Mouse (Mus musculus) myocyte (in vitro differentiated cells): ENCODE measurements around the gene Sycp3.

Source experiments
- CEBPB ChIP-seq: IDR thresholded peaks from 2 replicates; pipeline ENCODE4 v1.6.1; 2011; ENCODE audit warnings: mild to moderate bottlenecking, moderate library complexity; ENCODE audit not compliant: poor library complexity, insufficient read depth, severe bottlenecking
- MAX ChIP-seq: IDR thresholded peaks from one replicate; pipeline ENCODE4 v1.6.1; 2011; ENCODE audit warnings: low read depth, mild to moderate bottlenecking, control low read depth
- MYOG ChIP-seq, 3 experiments: IDR thresholded peaks; one replicate each; pipeline ENCODE4 v1.6.1; 2011; ENCODE audit warnings: control low read depth in 2 of 3, low read depth in 2 of 3, mild to moderate bottlenecking in 2 of 3; ENCODE audit not compliant: insufficient read length in 2 of 3, control insufficient read depth in 1 of 3, insufficient read depth in 1 of 3
- POLR2A ChIP-seq: IDR thresholded peaks from one replicate; pipeline ENCODE4 v1.6.1; 2011; ENCODE audit warnings: low read depth, mild to moderate bottlenecking, control low read depth, moderate library complexity; ENCODE audit not compliant: insufficient read length

DNA sequence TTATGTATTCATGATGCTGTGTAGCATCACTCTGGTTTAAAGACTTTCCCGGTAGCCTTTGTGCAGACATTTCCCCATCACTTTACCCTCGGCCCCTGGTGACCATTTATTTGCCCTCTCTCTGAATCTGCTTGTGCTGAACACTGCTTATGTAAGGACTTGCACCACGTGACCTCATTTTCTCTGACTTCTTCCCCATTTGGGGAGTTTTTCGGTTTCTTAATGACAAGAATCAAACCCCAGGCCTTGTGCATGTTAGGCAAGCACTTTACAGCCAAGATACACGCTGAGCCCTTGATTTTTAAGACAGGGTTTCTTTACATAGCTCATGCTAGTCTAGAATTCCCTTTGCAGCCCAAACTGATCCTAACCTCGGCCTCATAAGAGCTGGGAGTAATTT lies 18.1 kb upstream of the Sycp3 start:
- TF ChIP-seq MAX (no peak), CEBPB (no peak), POLR2A (no peak), MYOG (IDR thresholded peaks at IDR 0.05; ENCODE audit: control insufficient read depth in 1 of 3, insufficient read depth in 1 of 3, insufficient read length in 2 of 3, low read depth in 2 of 3) (no peak)
